Mouse (Mus musculus) liver, embryonic 14.5 days (tissue): ENCODE data around the gene Gm28372. TPM values are rescaled to one million over a fixed set of nuclear protein-coding genes. Genes with fewer than 3 reads are reported as not detected.

Experiments used
- ATAC-seq: fragments of 200-750 bp; cut with Nextera tagmentation; 2 replicates; pipeline ENCODE4 v1.8.0; 2017; ENCODE audit warnings: moderate number of reproducible peaks, mild to moderate bottlenecking, moderate library complexity; ENCODE audit not compliant: insufficient read depth
- DNase-seq, 3 experiments: peaks; one replicate each; pipeline ENCODE4 v3.0.0-alpha.2; 2012 to 2013; ENCODE audit warnings: low read depth in 3 of 3, low spot score in 3 of 3
- H3K27ac ChIP-seq: fragments of 300-500 bp; sonication (generic); 2 replicates; pipeline ENCODE4 v1.5.1; 2014; ENCODE audit warnings: moderate library complexity, mild to moderate bottlenecking, control low read depth, inconsistent platforms
- H3K27me3 ChIP-seq: fragments of 300-500 bp; sonication (generic); 2 replicates; pipeline ENCODE4 v1.6.1; 2014; ENCODE audit warnings: mild to moderate bottlenecking, low read length, moderate library complexity; ENCODE audit not compliant: control insufficient read depth, insufficient read depth
- H3K36me3 ChIP-seq: fragments of 300-500 bp; sonication (generic); replicated peaks from 2 replicates; pipeline ENCODE4 v1.6.1; 2014; ENCODE audit warnings: low read depth; ENCODE audit not compliant: control insufficient read depth, insufficient read depth
- H3K4me1 ChIP-seq, 2 experiments: fragments of 200-500 bp in 1 of 2; fragments of 300-500 bp in 1 of 2; sonication (generic) in 1 of 2; replicated peaks; 2 replicates each; pipeline ENCODE4 v1.6.1; 2012 to 2014; ENCODE audit warnings: antibody characterized with exemption in 1 of 2, inconsistent platforms in 1 of 2, low read length in 1 of 2; ENCODE audit not compliant: control insufficient read depth in 2 of 2, insufficient read depth in 2 of 2
- H3K4me2 ChIP-seq: fragments of 300-500 bp; sonication (generic); 2 replicates; pipeline ENCODE4 v1.6.1; 2014; ENCODE audit warnings: low read depth, mild to moderate bottlenecking, control low read depth, moderate library complexity
- H3K4me3 ChIP-seq, 2 experiments: fragments of 200-500 bp in 1 of 2; fragments of 300-500 bp in 1 of 2; sonication (generic) in 1 of 2; 2 replicates each; pipeline ENCODE4 v1.5.1; 2012 to 2014; ENCODE audit warnings: low read depth in 2 of 2, low read length in 2 of 2, mild to moderate bottlenecking in 2 of 2, control low read depth in 1 of 2, inconsistent platforms in 1 of 2, moderate library complexity in 1 of 2; ENCODE audit not compliant: insufficient read depth in 1 of 2
- H3K9ac ChIP-seq: fragments of 300-500 bp; sonication (generic); replicated peaks from 2 replicates; pipeline ENCODE4 v1.6.1; 2014; ENCODE audit warnings: mild to moderate bottlenecking, control low read depth, moderate library complexity
- H3K9me3 ChIP-seq: fragments of 300-500 bp; sonication (generic); 2 replicates; pipeline ENCODE4 v1.6.1; 2016; ENCODE audit warnings: low read length, mixed read lengths; ENCODE audit not compliant: control insufficient read depth
- CTCF ChIP-seq: IDR thresholded peaks from 2 replicates; pipeline ENCODE4 v1.5.1; 2016; ENCODE audit warnings: antibody characterized with exemption, low read depth, control low read depth
- EP300 ChIP-seq: IDR thresholded peaks from 2 replicates; pipeline ENCODE4 v1.6.1; 2016; ENCODE audit warnings: antibody characterized with exemption, low read depth
- WGBS: fragments of 180-500 bp; shearing (Covaris S2); extraction: QIAGEN DNeasy Blood & Tissue Kit; methylation state at CpG from one replicate; pipeline ENCODE4 v1.1.7; 2014; ENCODE audit not compliant: insufficient replicate concordance; 5-methylcytosine and 5-hydroxymethylcytosine counted together
- polyA plus RNA-seq, 2 experiments: library from polyadenylated mRNA; depleted of rRNA in 1 of 2; stranded (reverse) in 1 of 2; unstranded in 1 of 2; fragments of >200 nt; fragmentation: Nextera tagmentation in 1 of 2; extraction: Ambion mirVana in 1 of 2; gene quantifications; 2 replicates each; pipeline versions ENCODE4 v1.2.1 to v1.2.3; 2012 to 2014

Gene Gm28372
- polyA plus RNA-seq, 2 experiments, result not detected

- Histone ChIP-seq H3K27me3 (no peaks in the 10 kb centered on the region), H3K4me3 (no peak overlapping the region), H3K27ac (no peak overlapping the region), H3K4me2 (no peak overlapping the region), H3K36me3 (peaks cover 8% of the 10 kb centered on the region), H3K9me3 (no peaks in the 10 kb centered on the region), H3K9ac (no peak overlapping the region), H3K4me1 (peaks cover 2 to 3% of the 10 kb centered on the region in 2 experiments; a peak in 2 of 4 replicates)
- DNase-seq (no peak), ATAC-seq (no peak)
- 70% methylated on average over 3 of the region's 3 CpGs for WGBS
- TF ChIP-seq CTCF, result no peak
Measured at GRCm38 (mm10) chr2:130432157-130432556, 27.1 kb downstream of the Gm28372 start.

DNA sequence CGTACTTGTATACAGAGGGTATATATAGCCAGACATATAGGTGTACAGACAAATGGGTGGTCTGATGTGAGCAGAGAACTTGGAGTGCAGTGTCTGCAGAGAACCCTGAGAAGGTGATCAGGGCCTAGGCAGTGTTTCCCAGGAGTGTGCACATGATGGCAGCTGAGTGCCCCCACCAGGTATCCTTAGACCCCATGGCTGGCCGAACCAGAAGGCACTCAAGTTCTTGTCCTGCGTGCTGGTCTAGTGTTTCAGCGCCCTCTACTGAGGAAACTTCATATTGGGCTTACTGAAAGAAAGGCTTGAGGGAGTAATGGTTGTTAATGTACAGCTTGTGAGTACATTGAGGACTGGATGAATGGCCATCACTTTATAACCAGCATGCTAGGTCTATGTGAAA, 28.1 kb downstream of the Gm28372 start:
- no peak overlapping the region for H3K4me3 ChIP-seq
- peaks cover 8% of the 10 kb centered on the region for H3K36me3 ChIP-seq
- H3K4me1 ChIP-seq, result peaks cover 2 to 3% of the 10 kb centered on the region in 2 experiments; a peak in 1 of 4 replicates
- no peaks in the 10 kb centered on the region for H3K27me3 ChIP-seq
- ATAC-seq (peak; percentile 23; the same call in 1 of the 2 replicates), DNase-seq (peak in 1 of 3 experiments; percentile 45)
- H3K27ac ChIP-seq, result no peak overlapping the region
- TF ChIP-seq CTCF, result peak; percentile 76
- TF ChIP-seq EP300, result no peak
- no peak overlapping the region for H3K9ac ChIP-seq
- H3K9me3 ChIP-seq, result no peaks in the 10 kb centered on the region
- WGBS, result 19% methylated on average over 4 of the region's 4 CpGs
- H3K4me2 ChIP-seq, result no peak overlapping the region

GRCm38 (mm10) chr2:130436769-130437168, 31.7 kb downstream of the Gm28372 start:
- TF ChIP-seq EP300 (no peak), CTCF (no peak)
- WGBS, result 73% methylated on average over 1 of the region's 1 CpGs
- Histone ChIP-seq H3K9ac (no peak overlapping the region), H3K4me2 (no peak overlapping the region), H3K36me3 (peaks cover 24% of the 10 kb centered on the region), H3K4me1 (peaks cover under 1 to 4% of the 10 kb centered on the region in 2 experiments; a peak in 1 of 4 replicates), H3K27me3 (no peaks in the 10 kb centered on the region), H3K4me3 (no peak overlapping the region), H3K9me3 (no peaks in the 10 kb centered on the region), H3K27ac (no peak overlapping the region)
- DNase-seq (no peak), ATAC-seq (no peak)

GRCm38 (mm10) chr2:130438861-130439260, 33.8 kb downstream of the Gm28372 start:
- H3K4me3 ChIP-seq, result no peak overlapping the region
- H3K4me2 ChIP-seq, result no peak overlapping the region
- WGBS, result 74% methylated on average over 3 of the region's 3 CpGs
- peaks cover 7 to 9% of the 10 kb centered on the region in 2 experiments; a peak in 3 of 4 replicates for H3K4me1 ChIP-seq
- DNase-seq (no peak), ATAC-seq (no peak)
- peaks cover 40% of the 10 kb centered on the region for H3K36me3 ChIP-seq
- no peak overlapping the region for H3K27ac ChIP-seq
- H3K27me3 ChIP-seq, result no peaks in the 10 kb centered on the region
- no peaks in the 10 kb centered on the region for H3K9me3 ChIP-seq
- no peak overlapping the region for H3K9ac ChIP-seq
- no peak for TF ChIP-seq EP300
- TF ChIP-seq CTCF, result no peak

DNA sequence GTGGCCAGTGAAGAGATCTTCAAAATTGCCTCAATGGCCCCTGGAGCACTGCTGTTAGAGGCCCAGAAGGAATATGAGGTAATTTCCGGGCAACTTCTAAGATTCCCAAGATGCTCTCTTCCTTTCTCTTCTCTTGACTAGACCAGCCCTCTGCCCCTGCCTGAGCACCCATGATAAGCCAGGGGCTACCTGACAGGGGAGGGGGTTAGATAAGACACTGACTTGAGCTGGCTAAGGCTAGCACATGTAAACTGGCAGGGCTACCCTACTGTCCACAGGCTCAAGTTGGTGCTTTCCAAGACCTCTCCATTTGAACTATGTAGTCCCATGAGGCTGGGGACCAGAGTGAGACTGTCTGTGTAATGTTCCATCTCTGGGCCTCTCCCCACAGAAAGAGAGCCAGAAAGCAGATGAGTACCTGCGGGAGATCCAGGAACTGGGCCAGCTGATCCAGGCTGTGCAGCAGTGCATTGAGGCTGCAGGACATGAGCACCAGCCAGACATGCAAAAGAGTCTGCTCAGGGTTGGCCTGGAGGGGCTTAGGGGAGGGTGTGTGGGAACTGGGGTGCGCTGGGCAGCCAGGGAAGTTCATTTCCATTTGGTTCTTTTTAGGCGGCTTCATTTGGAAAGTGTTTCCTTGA, 34.9 kb downstream of the Gm28372 start:
- TF ChIP-seq EP300, result no peak
- no peak for TF ChIP-seq CTCF
- Histone ChIP-seq H3K4me1 (peaks cover 7 to 9% of the 10 kb centered on the region in 2 experiments; a peak in 3 of 4 replicates), H3K27me3 (no peaks in the 10 kb centered on the region), H3K9me3 (no peaks in the 10 kb centered on the region), H3K27ac (no peak overlapping the region), H3K4me2 (no peak overlapping the region), H3K36me3 (peaks cover 43% of the 10 kb centered on the region), H3K4me3 (no peak overlapping the region), H3K9ac (no peak overlapping the region)
- WGBS, result 71% methylated on average over 4 of the region's 4 CpGs
- ATAC-seq (no peak), DNase-seq (no peak)
